Mouse (Mus musculus): Measurements from ENCODE around the gene Kcnab3. TPM values are rescaled to one million over a fixed set of nuclear protein-coding genes. Genes with fewer than 3 reads are reported as not detected.
"Not testable (repeated sequence)": the region's sequence is repeated elsewhere in the genome, so short reads cannot be mapped to it uniquely, and the experiment has no call there.

The Kcnab3 gene
- polyA plus RNA-seq, 1 experiment from 2014 or later = 2.2 TPM

DNA sequence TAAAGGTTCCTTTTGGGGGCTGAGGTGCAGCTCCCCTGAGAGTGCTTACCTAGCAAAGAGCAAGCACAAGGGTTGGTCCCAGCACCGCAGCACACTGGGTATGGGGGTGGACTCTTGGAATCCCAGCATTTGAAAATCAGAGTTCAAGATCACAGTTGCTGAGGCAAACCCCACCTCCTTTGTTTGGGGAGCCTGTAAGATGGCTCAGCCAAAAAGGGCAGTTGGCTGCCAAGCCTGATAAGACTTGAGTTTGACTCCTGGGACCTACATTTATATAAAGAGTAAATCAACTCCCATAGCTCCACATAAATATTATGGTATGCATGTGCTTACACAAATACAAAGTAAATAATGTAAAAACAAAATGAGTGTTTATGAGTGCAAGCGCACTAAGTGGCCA is 20.0 kb upstream of the Kcnab3 start:
- ATAC-seq (replicated peaks; ENCODE audit: insufficient number of reproducible peaks, low FRiP score, low TSS enrichment, low read depth) = no peak
- H3K27ac ChIP-seq (replicated peaks; ENCODE audit: low read depth, low read length) = no peak overlapping the region
- no peaks in the 10 kb centered on the region for H3K27me3 ChIP-seq (ENCODE audit: control insufficient read depth, insufficient read depth, low read length)
- peaks cover 11% of the 10 kb centered on the region; the same call in 1 of the 2 replicates for H3K36me3 ChIP-seq (replicated peaks; ENCODE audit: control insufficient read depth, insufficient read depth, low read depth, low read length)
- no peak overlapping the region for H3K4me3 ChIP-seq (ENCODE audit: low read depth, low read length)
- no peaks in the 10 kb centered on the region for H3K9me3 ChIP-seq (replicated peaks; ENCODE audit: control insufficient read depth, low read length)
- H3K4me2 ChIP-seq (ENCODE audit: low read depth, low read length) = no peak overlapping the region
- whole genome bisulfite sequencing = 95% methylated on average over 2 of the region's 2 CpGs
- DNase-seq (ENCODE audit: low spot score) = no peak
- no peak overlapping the region for H3K9ac ChIP-seq (replicated peaks; ENCODE audit: low read length)
- H3K4me1 ChIP-seq (ENCODE audit: control insufficient read depth, insufficient read depth, low read length) = no peaks in the 10 kb centered on the region

DNA sequence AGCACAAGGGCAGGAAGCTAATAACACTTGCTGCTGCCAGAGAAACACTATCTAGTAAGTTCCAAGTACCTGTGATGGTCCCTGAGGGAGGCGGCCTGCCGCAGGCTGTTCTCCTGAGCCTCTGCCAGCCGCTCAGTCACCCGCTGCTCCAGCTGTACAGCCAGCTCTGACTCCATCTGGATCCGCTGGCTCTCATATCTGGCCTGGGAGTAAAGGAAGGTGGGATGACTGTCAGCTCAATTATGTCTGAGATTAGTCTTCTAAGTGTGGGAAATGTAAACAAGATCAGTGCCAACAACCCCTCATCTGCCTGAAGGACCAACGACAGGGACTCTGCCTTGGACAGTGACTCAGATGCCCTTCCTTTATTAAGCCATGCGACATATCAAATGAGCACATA is 14.8 kb upstream of the Kcnab3 start:
- no peak overlapping the region for H3K9ac ChIP-seq (replicated peaks; ENCODE audit: low read length)
- DNase-seq (ENCODE audit: low spot score) (no peak), ATAC-seq (replicated peaks; ENCODE audit: insufficient number of reproducible peaks, low FRiP score, low TSS enrichment, low read depth) (no peak)
- peaks cover 15% of the 10 kb centered on the region; the same call in 1 of the 2 replicates for H3K36me3 ChIP-seq (replicated peaks; ENCODE audit: control insufficient read depth, insufficient read depth, low read depth, low read length)
- H3K27ac ChIP-seq (replicated peaks; ENCODE audit: low read depth, low read length) = no peak overlapping the region
- no peaks in the 10 kb centered on the region for H3K4me1 ChIP-seq (ENCODE audit: control insufficient read depth, insufficient read depth, low read length)
- H3K4me3 ChIP-seq (ENCODE audit: low read depth, low read length) = no peak overlapping the region
- no peak overlapping the region for H3K4me2 ChIP-seq (ENCODE audit: low read depth, low read length)
- no peaks in the 10 kb centered on the region for H3K27me3 ChIP-seq (ENCODE audit: control insufficient read depth, insufficient read depth, low read length)
- WGBS = 86% methylated on average over 7 of the region's 7 CpGs
- H3K9me3 ChIP-seq (replicated peaks; ENCODE audit: control insufficient read depth, low read length) = no peaks in the 10 kb centered on the region

DNA sequence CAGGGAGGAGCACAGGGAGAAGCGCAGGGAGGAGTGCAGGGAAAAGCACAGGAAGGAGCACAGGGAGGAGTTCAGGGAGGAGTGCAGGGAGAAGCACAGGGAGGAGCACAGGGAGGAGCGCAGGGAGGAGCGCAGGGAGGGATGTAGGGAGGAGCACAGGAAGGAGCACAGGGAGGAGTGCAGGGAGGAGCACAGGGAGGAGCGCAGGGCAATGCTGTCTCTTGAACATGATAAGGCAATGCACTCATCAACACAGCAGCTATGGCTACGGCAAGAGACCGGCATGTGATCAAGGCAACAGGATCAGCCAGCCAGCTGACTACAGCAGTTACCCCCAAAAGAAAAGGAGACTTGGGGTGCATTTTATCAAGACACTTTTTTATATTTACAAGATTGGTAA is 9.7 kb upstream of the Kcnab3 start:
- ATAC-seq (replicated peaks; ENCODE audit: insufficient number of reproducible peaks, low FRiP score, low TSS enrichment, low read depth) (no peak), DNase-seq (ENCODE audit: low spot score) (no peak)
- H3K9me3 ChIP-seq (replicated peaks; ENCODE audit: control insufficient read depth, low read length) = no peaks in the 10 kb centered on the region
- H3K36me3 ChIP-seq (replicated peaks; ENCODE audit: control insufficient read depth, insufficient read depth, low read depth, low read length) = peaks cover 2% of the 10 kb centered on the region; the same call in 1 of the 2 replicates
- H3K4me2 ChIP-seq (ENCODE audit: low read depth, low read length) = no peak overlapping the region
- no peak overlapping the region for H3K27ac ChIP-seq (replicated peaks; ENCODE audit: low read depth, low read length)
- 98% methylated on average over 6 of the region's 6 CpGs for WGBS
- no peaks in the 10 kb centered on the region for H3K27me3 ChIP-seq (ENCODE audit: control insufficient read depth, insufficient read depth, low read length)
- H3K4me3 ChIP-seq (ENCODE audit: low read depth, low read length) = no peak overlapping the region
- no peak overlapping the region for H3K9ac ChIP-seq (replicated peaks; ENCODE audit: low read length)
- no peaks in the 10 kb centered on the region for H3K4me1 ChIP-seq (ENCODE audit: control insufficient read depth, insufficient read depth, low read length)

DNA sequence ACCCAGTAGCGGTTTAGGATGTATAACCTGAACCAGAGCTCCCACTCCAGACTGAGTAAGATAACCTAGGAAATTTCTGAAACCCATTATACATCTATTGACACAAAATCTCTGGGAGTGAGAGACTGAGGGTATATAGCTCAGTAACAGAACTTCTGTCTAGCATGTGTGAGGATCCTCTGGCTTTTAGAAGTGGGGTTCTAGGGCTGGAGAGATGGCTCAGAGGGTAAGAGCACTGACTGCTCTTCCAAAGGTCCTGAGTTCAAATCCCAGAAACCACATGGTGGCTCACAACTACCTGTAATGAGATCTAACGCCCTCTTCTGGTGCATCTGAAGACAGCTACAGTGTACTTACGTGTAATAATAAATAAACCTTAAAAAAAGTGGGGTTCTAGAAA is 8.1 kb upstream of the Kcnab3 start:
- not testable (repeated sequence) for H3K9ac ChIP-seq (replicated peaks; ENCODE audit: low read length); DNase-seq (ENCODE audit: low spot score); H3K4me2 ChIP-seq (ENCODE audit: low read depth, low read length); H3K27me3 ChIP-seq (ENCODE audit: control insufficient read depth, insufficient read depth, low read length); H3K36me3 ChIP-seq (replicated peaks; ENCODE audit: control insufficient read depth, insufficient read depth, low read depth, low read length); ATAC-seq (replicated peaks; ENCODE audit: insufficient number of reproducible peaks, low FRiP score, low TSS enrichment, low read depth); H3K4me3 ChIP-seq (ENCODE audit: low read depth, low read length); H3K27ac ChIP-seq (replicated peaks; ENCODE audit: low read depth, low read length); H3K9me3 ChIP-seq (replicated peaks; ENCODE audit: control insufficient read depth, low read length); H3K4me1 ChIP-seq (ENCODE audit: control insufficient read depth, insufficient read depth, low read length)
- 86% methylated on average over 3 of the region's 3 CpGs for WGBS

DNA sequence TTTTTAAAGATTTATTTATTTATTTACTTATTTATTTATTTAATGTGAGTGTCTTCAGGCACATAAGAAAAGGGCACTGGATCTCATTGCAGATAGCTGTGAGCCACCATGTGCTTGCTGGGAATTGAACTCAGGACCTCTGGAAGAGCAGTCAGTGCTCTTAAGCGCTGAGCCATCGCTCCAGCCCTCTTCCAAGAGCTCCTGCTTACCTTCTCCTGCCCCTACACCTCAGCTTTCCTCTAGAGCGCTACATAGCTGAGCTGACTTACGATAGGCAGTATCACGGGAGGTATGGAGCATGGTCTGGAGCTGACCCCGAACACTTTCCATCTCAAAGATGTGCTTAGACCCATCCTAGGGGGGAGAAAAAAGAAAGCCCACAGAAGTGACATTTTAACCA is 4.5 kb upstream of the Kcnab3 start:
- Histone ChIP-seq H3K36me3 (replicated peaks; ENCODE audit: control insufficient read depth, insufficient read depth, low read depth, low read length) (no peaks in the 10 kb centered on the region), H3K27me3 (ENCODE audit: control insufficient read depth, insufficient read depth, low read length) (peaks cover 3% of the 10 kb centered on the region), H3K9me3 (replicated peaks; ENCODE audit: control insufficient read depth, low read length) (no peaks in the 10 kb centered on the region), H3K9ac (replicated peaks; ENCODE audit: low read length) (no peak overlapping the region; the same call in 1 of the 2 replicates), H3K4me2 (ENCODE audit: low read depth, low read length) (no peak overlapping the region), H3K4me1 (ENCODE audit: control insufficient read depth, insufficient read depth, low read length) (peaks cover 8% of the 10 kb centered on the region), H3K4me3 (ENCODE audit: low read depth, low read length) (no peak overlapping the region), H3K27ac (replicated peaks; ENCODE audit: low read depth, low read length) (no peak overlapping the region)
- DNase-seq (ENCODE audit: low spot score) (no peak), ATAC-seq (replicated peaks; ENCODE audit: insufficient number of reproducible peaks, low FRiP score, low TSS enrichment, low read depth) (no peak)
- 94% methylated on average over 6 of the region's 6 CpGs for WGBS

DNA sequence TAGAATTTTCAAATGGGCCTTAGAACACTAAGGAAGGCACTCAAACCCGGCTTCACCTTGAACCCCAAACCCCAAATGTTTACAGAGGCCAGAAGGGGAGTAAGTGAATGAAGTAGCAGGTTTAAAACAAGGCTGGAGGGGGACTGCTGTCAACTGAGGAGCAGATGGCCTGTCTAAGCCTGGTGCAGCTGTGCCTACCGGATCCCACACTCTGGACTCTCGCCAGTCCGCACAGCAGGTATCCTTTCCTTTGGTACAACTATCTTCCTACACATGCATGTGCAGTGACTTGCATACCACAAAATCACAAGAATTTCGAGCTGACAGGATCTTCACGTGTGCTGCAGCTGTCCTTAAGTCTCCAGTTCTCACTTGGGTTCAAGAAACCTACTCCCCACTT is 4.0 kb upstream of the Kcnab3 start:
- Histone ChIP-seq H3K4me1 (ENCODE audit: control insufficient read depth, insufficient read depth, low read length) (peaks cover 10% of the 10 kb centered on the region), H3K27me3 (ENCODE audit: control insufficient read depth, insufficient read depth, low read length) (peaks cover 5% of the 10 kb centered on the region), H3K9me3 (replicated peaks; ENCODE audit: control insufficient read depth, low read length) (no peaks in the 10 kb centered on the region), H3K36me3 (replicated peaks; ENCODE audit: control insufficient read depth, insufficient read depth, low read depth, low read length) (no peaks in the 10 kb centered on the region), H3K4me3 (ENCODE audit: low read depth, low read length) (no peak overlapping the region), H3K27ac (replicated peaks; ENCODE audit: low read depth, low read length) (no peak overlapping the region), H3K9ac (replicated peaks; ENCODE audit: low read length) (no peak overlapping the region; the same call in 1 of the 2 replicates), H3K4me2 (ENCODE audit: low read depth, low read length) (no peak overlapping the region)
- ATAC-seq (replicated peaks; ENCODE audit: insufficient number of reproducible peaks, low FRiP score, low TSS enrichment, low read depth) (no peak), DNase-seq (ENCODE audit: low spot score) (no peak)
- 81% methylated on average over 6 of the region's 6 CpGs for WGBS

DNA sequence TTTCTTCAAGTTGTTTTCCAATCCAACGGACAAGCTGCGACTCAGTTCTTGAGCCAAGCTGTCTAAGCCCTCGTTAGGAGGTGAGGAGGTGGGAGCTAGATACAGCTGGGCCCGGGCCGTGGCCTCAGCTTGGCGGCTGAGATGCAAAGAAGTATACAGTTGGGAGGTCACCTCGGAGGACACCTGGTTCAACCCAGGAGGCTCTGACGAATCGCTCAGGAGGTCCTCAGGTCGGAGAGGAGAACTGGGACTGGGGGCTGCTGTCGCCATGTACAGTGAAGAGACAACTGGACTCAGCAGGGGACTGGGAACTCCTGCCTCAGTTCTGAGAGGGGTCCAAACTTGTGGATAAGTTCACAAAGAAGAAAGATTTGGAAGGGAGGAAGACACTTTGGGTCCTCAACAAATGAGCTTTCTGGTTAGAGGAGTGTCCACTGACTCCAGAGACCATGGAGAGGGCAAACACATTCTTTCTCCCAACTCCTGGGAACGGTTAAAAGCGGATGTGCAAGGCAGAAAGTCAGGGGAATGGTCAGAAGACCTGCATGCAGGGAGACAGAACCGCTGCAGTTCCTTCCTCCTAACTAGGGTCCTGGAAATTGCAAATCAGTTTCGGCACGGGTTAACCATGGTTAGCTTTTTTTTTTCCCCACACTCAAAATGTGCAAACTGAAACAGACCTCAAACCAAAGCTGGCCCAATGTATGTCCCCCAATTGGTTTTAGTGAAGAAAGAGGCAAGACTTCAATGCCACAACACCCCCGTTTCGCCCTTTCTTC is 3.2 kb upstream of the Kcnab3 start:
- ATAC-seq (replicated peaks; ENCODE audit: insufficient number of reproducible peaks, low FRiP score, low TSS enrichment, low read depth) (no peak), DNase-seq (ENCODE audit: low spot score) (peak; percentile 11)
- 27% methylated on average over 18 of the region's 18 CpGs for whole genome bisulfite sequencing

DNA sequence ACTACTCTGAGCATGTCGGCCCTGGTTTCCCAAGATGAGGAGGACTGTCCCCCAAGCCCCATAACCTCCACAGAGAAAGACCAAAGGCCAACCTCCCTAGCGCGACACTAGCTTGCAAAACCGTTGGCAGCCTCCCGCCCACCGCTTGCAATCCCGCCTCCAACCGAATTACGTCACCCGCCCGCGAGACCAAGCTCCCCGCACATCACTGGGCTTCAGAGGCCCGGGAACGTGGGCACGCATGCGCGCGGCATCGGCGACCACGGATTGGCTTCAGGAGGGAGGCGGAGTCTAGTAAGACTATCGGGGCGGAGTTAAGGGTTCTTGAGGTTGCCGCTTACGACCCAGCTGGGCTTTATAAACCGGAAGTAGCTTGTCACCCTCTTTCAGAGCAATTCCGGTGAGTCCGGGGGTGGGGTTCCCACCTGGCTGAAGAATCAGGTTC is 2.4 kb upstream of the Kcnab3 start, which contains the start of the genes Cntrob and Trappc1:
Gene Cntrob (minus strand): TSS at position 109 of the 445 bp plus-strand sequence.
Gene Trappc1 (plus strand): TSS at position 314 of the 445 bp plus-strand sequence.
- ATAC-seq (replicated peaks; ENCODE audit: insufficient number of reproducible peaks, low FRiP score, low TSS enrichment, low read depth) (peak; percentile 84), DNase-seq (ENCODE audit: low spot score) (peak; percentile 99)
- WGBS = under 1% methylated on average over 30 of the region's 30 CpGs
- H3K4me2 ChIP-seq (ENCODE audit: low read depth, low read length) = peak within 1 kb of the TSS; percentile 67
- 0 out of 2 replicates have a peak within 1 kb of the TSS, but pooled peaks have one; percentile 29 for H3K27ac ChIP-seq (replicated peaks; ENCODE audit: low read depth, low read length)
- peak within 1 kb of the TSS; percentile 72 for H3K9ac ChIP-seq (replicated peaks; ENCODE audit: low read length)
- H3K9me3 ChIP-seq (replicated peaks; ENCODE audit: control insufficient read depth, low read length) = no peaks in the 10 kb centered on the region
- peak within 1 kb of the TSS; percentile 52 for H3K4me3 ChIP-seq (ENCODE audit: low read depth, low read length)
- H3K4me1 ChIP-seq (ENCODE audit: control insufficient read depth, insufficient read depth, low read length) = peaks cover 10% of the 10 kb centered on the region
- no peaks in the 10 kb centered on the region for H3K36me3 ChIP-seq (replicated peaks; ENCODE audit: control insufficient read depth, insufficient read depth, low read depth, low read length)
- H3K27me3 ChIP-seq (ENCODE audit: control insufficient read depth, insufficient read depth, low read length) = peaks cover 11% of the 10 kb centered on the region

More for the DNA sequence above, 3.2 kb upstream of the Kcnab3 start:
- H3K27ac ChIP-seq (replicated peaks; ENCODE audit: low read depth, low read length) = 0 out of 2 replicates have a peak overlapping the region, but pooled peaks have one; percentile 29
- H3K9me3 ChIP-seq (replicated peaks; ENCODE audit: control insufficient read depth, low read length) = no peaks in the 10 kb centered on the region
- H3K9ac ChIP-seq (replicated peaks; ENCODE audit: low read length) = peak overlapping the region; percentile 72
- peaks cover 10% of the 10 kb centered on the region for H3K4me1 ChIP-seq (ENCODE audit: control insufficient read depth, insufficient read depth, low read length)
- peaks cover 8% of the 10 kb centered on the region for H3K27me3 ChIP-seq (ENCODE audit: control insufficient read depth, insufficient read depth, low read length)
- H3K36me3 ChIP-seq (replicated peaks; ENCODE audit: control insufficient read depth, insufficient read depth, low read depth, low read length) = no peaks in the 10 kb centered on the region
- peak overlapping the region; percentile 64 for H3K4me2 ChIP-seq (ENCODE audit: low read depth, low read length)
- peak overlapping the region; percentile 52 for H3K4me3 ChIP-seq (ENCODE audit: low read depth, low read length)
